15 mouse cellular contexts compared by ENCODE assay signal in the genomic region with DNA sequence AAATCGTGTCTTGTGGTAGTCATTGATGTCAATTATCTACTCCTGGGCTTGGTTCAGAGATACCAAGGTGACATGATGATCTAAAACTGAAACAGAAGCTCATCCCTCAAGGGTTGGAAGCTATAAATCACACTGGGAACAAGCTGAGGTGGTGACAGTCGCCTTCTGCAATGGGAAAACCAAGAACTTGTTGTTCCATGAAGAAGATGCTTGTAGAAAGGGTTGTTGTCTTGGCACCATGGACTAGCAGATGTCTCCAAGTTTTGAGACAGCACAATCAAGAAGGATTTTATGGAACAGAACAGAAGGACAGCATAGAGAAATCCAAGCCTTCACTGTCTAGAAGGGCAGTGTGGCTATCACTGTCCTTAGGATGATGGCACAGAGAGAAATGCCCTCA.
A peak's percentile ranks its signal among the peaks of the same experiment; 100 is the strongest.
DNase-seq lines count a peak whose midpoint lies in the region; ATAC-seq lines count a peak whose summit lies in the region.
"Had no signal": no experiment of that assay in that cellular context is flagged by ENCODE, and none has a peak within 500 bp of the region (broad histone marks: within the 10 kb centered on the region; RNA-seq: fewer than 3 reads in every experiment).

No protein-coding gene starts in this region.

- DNase-seq in frontal cortex, postnatal 36 days (ENCODE audit: low spot score in 2 of 2) = no peak
- DNase-seq in layer of hippocampus, adult 9-11 months = peak; percentile 18
- no peak for DNase-seq in layer of hippocampus, postnatal 10 days (ENCODE audit: low spot score in 2 of 2)
- no peak for DNase-seq in thymus, postnatal 0 days (ENCODE audit: low spot score)
- DNase-seq: adrenal gland, adult 2 months; adrenal gland, postnatal 10 days; adrenal gland, postnatal 25 days; cerebellum, adult 11-12 months; cerebellum, adult 2 months; cerebellum, adult 9-10 months; cerebellum, postnatal 10 days; cerebellum, postnatal 25 days had no signal

- ATAC-seq in frontal cortex, adult (ENCODE audit: low TSS enrichment) = peak; percentile 48; the same call in 1 of the 2 replicates
- ATAC-seq: forebrain, embryonic 13.5 days; forebrain, embryonic 15.5 days had no signal
